Mouse (Mus musculus): ENCODE measurements around the gene Rps18. TPM values are rescaled to one million over a fixed set of nuclear protein-coding genes. Genes with fewer than 3 reads are reported as not detected.

Gene Rps18
- polyA plus RNA-seq, 1 experiment from 2014 or later = 1,341 TPM

GRCm38 (mm10) chr17:33962876-33963275 lies 7.1 kb upstream of the Rps18 start:
- no peaks in the 10 kb centered on the region for H3K4me1 ChIP-seq (ENCODE audit: control insufficient read depth, insufficient read depth, low read length)
- no peak for ATAC-seq (ENCODE audit: insufficient read depth, low FRiP score, low TSS enrichment)
- H3K27ac ChIP-seq (ENCODE audit: low read depth, low read length) = no peak overlapping the region
- 95% methylated on average over 7 of the region's 7 CpGs for WGBS
- H3K9ac ChIP-seq (ENCODE audit: low read length) = no peak overlapping the region
- no peaks in the 10 kb centered on the region for H3K9me3 ChIP-seq (ENCODE audit: control insufficient read depth, low read length)
- H3K4me2 ChIP-seq (ENCODE audit: low read depth) = no peak overlapping the region
- no peak for DNase-seq (ENCODE audit: low spot score)
- peaks cover 12% of the 10 kb centered on the region for H3K36me3 ChIP-seq (ENCODE audit: control insufficient read depth, insufficient read depth, low read length)
- H3K27me3 ChIP-seq (ENCODE audit: control insufficient read depth, insufficient read depth, low read length) = no peaks in the 10 kb centered on the region
- H3K4me3 ChIP-seq (ENCODE audit: low read depth, low read length) = no peak overlapping the region

GRCm38 (mm10) chr17:33959948-33960347 lies 4.1 kb upstream of the Rps18 start:
- Histone ChIP-seq H3K4me2 (ENCODE audit: low read depth) (no peak overlapping the region), H3K27ac (ENCODE audit: low read depth, low read length) (no peak overlapping the region), H3K9me3 (ENCODE audit: control insufficient read depth, low read length) (no peaks in the 10 kb centered on the region), H3K36me3 (ENCODE audit: control insufficient read depth, insufficient read depth, low read length) (peaks cover 12% of the 10 kb centered on the region), H3K4me1 (ENCODE audit: control insufficient read depth, insufficient read depth, low read length) (0 out of 2 replicates have a peak, but pooled peaks cover 4% of the 10 kb centered on the region), H3K9ac (ENCODE audit: low read length) (no peak overlapping the region), H3K27me3 (ENCODE audit: control insufficient read depth, insufficient read depth, low read length) (no peaks in the 10 kb centered on the region), H3K4me3 (ENCODE audit: low read depth, low read length) (no peak overlapping the region)
- no peak for ATAC-seq (ENCODE audit: insufficient read depth, low FRiP score, low TSS enrichment)
- 92% methylated on average over 15 of the region's 15 CpGs for WGBS
- DNase-seq (ENCODE audit: low spot score) = no peak

GRCm38 (mm10) chr17:33959135-33959534 lies 3.3 kb upstream of the Rps18 start:
- H3K4me3 ChIP-seq (ENCODE audit: low read depth, low read length) = no peak overlapping the region
- ATAC-seq (ENCODE audit: insufficient read depth, low FRiP score, low TSS enrichment) = no peak
- no peak overlapping the region for H3K9ac ChIP-seq (ENCODE audit: low read length)
- WGBS = 96% methylated on average over 13 of the region's 13 CpGs
- peaks cover 12% of the 10 kb centered on the region for H3K36me3 ChIP-seq (ENCODE audit: control insufficient read depth, insufficient read depth, low read length)
- H3K4me1 ChIP-seq (ENCODE audit: control insufficient read depth, insufficient read depth, low read length) = peaks cover 11% of the 10 kb centered on the region
- no peak overlapping the region for H3K27ac ChIP-seq (ENCODE audit: low read depth, low read length)
- H3K9me3 ChIP-seq (ENCODE audit: control insufficient read depth, low read length) = no peaks in the 10 kb centered on the region
- DNase-seq (ENCODE audit: low spot score) = no peak
- H3K27me3 ChIP-seq (ENCODE audit: control insufficient read depth, insufficient read depth, low read length) = no peaks in the 10 kb centered on the region
- no peak overlapping the region for H3K4me2 ChIP-seq (ENCODE audit: low read depth)

- no peak for DNase-seq (ENCODE audit: low spot score)
These were observed 2.6 kb upstream of the Rps18 start for GRCm38 (mm10) chr17:33958451-33958850.

GRCm38 (mm10) chr17:33957493-33957892 lies 1.7 kb upstream of the Rps18 start:
- no peak for ATAC-seq (ENCODE audit: insufficient read depth, low FRiP score, low TSS enrichment)
- 89% methylated on average over 6 of the region's 6 CpGs for whole genome bisulfite sequencing
- H3K9me3 ChIP-seq (ENCODE audit: control insufficient read depth, low read length) = no peaks in the 10 kb centered on the region
- no peaks in the 10 kb centered on the region for H3K27me3 ChIP-seq (ENCODE audit: control insufficient read depth, insufficient read depth, low read length)
- H3K27ac ChIP-seq (ENCODE audit: low read depth, low read length) = no peak overlapping the region
- DNase-seq (ENCODE audit: low spot score) = no peak
- H3K4me2 ChIP-seq (ENCODE audit: low read depth) = no peak overlapping the region
- H3K4me1 ChIP-seq (ENCODE audit: control insufficient read depth, insufficient read depth, low read length) = peaks cover 22% of the 10 kb centered on the region
- H3K36me3 ChIP-seq (ENCODE audit: control insufficient read depth, insufficient read depth, low read length) = peaks cover 16% of the 10 kb centered on the region
- H3K4me3 ChIP-seq (ENCODE audit: low read depth, low read length) = no peak overlapping the region
- no peak overlapping the region for H3K9ac ChIP-seq (ENCODE audit: low read length)

More at GRCm38 (mm10) chr17:33958451-33958850, 2.6 kb upstream of the Rps18 start:
- Histone ChIP-seq H3K4me2 (ENCODE audit: low read depth) (no peak overlapping the region), H3K27ac (ENCODE audit: low read depth, low read length) (no peak overlapping the region), H3K36me3 (ENCODE audit: control insufficient read depth, insufficient read depth, low read length) (peaks cover 11% of the 10 kb centered on the region), H3K27me3 (ENCODE audit: control insufficient read depth, insufficient read depth, low read length) (no peaks in the 10 kb centered on the region), H3K4me1 (ENCODE audit: control insufficient read depth, insufficient read depth, low read length) (peaks cover 13% of the 10 kb centered on the region), H3K9ac (ENCODE audit: low read length) (no peak overlapping the region), H3K4me3 (ENCODE audit: low read depth, low read length) (no peak overlapping the region), H3K9me3 (ENCODE audit: control insufficient read depth, low read length) (no peaks in the 10 kb centered on the region)
- 95% methylated on average over 11 of the region's 11 CpGs for WGBS
- ATAC-seq (ENCODE audit: insufficient read depth, low FRiP score, low TSS enrichment) = no peak

- Histone ChIP-seq H3K4me3 (ENCODE audit: low read depth, low read length) (peak overlapping the region; percentile 85), H3K9me3 (ENCODE audit: control insufficient read depth, low read length) (no peaks in the 10 kb centered on the region), H3K27ac (ENCODE audit: low read depth, low read length) (peak overlapping the region; percentile 78), H3K4me1 (ENCODE audit: control insufficient read depth, insufficient read depth, low read length) (peaks cover 32% of the 10 kb centered on the region), H3K4me2 (ENCODE audit: low read depth) (peak overlapping the region; percentile 83), H3K36me3 (ENCODE audit: control insufficient read depth, insufficient read depth, low read length) (peaks cover 16% of the 10 kb centered on the region), H3K9ac (ENCODE audit: low read length) (peak overlapping the region; percentile 69), H3K27me3 (ENCODE audit: control insufficient read depth, insufficient read depth, low read length) (no peaks in the 10 kb centered on the region)
- peak; percentile 40 for DNase-seq (ENCODE audit: low spot score)
- WGBS = 8% methylated on average over 10 of the region's 10 CpGs
- peak; percentile 8; the same call in 1 of the 2 replicates for ATAC-seq (ENCODE audit: insufficient read depth, low FRiP score, low TSS enrichment)
These were observed 535 bp upstream of the Rps18 start for GRCm38 (mm10) chr17:33956336-33956735.

- Histone ChIP-seq H3K4me2 (ENCODE audit: low read depth) (peak overlapping the region; percentile 99), H3K27me3 (ENCODE audit: control insufficient read depth, insufficient read depth, low read length) (no peaks in the 10 kb centered on the region), H3K4me3 (ENCODE audit: low read depth, low read length) (peak overlapping the region; percentile 85), H3K9me3 (ENCODE audit: control insufficient read depth, low read length) (no peaks in the 10 kb centered on the region), H3K36me3 (ENCODE audit: control insufficient read depth, insufficient read depth, low read length) (peaks cover 16% of the 10 kb centered on the region), H3K9ac (ENCODE audit: low read length) (peak overlapping the region; percentile 99), H3K4me1 (ENCODE audit: control insufficient read depth, insufficient read depth, low read length) (peaks cover 43% of the 10 kb centered on the region), H3K27ac (ENCODE audit: low read depth, low read length) (peak overlapping the region; percentile 86)
- 2% methylated on average over 33 of the region's 33 CpGs for WGBS
- ATAC-seq (ENCODE audit: insufficient read depth, low FRiP score, low TSS enrichment) (no peak), DNase-seq (ENCODE audit: low spot score) (no peak)
These were observed 901 bp downstream of the Rps18 start for GRCm38 (mm10) chr17:33954646-33955554.

GRCm38 (mm10) chr17:33953961-33954565 lies 1.7 kb downstream of the Rps18 start:
- WGBS = 38% methylated on average over 5 of the region's 5 CpGs
- Histone ChIP-seq H3K4me1 (ENCODE audit: control insufficient read depth, insufficient read depth, low read length) (peaks cover 43% of the 10 kb centered on the region), H3K36me3 (ENCODE audit: control insufficient read depth, insufficient read depth, low read length) (peaks cover 11% of the 10 kb centered on the region)

More at GRCm38 (mm10) chr17:33953961-33954565, 1.7 kb downstream of the Rps18 start:
- Histone ChIP-seq H3K4me3 (ENCODE audit: low read depth, low read length) (peak overlapping the region; percentile 85), H3K27ac (ENCODE audit: low read depth, low read length) (0 out of 2 replicates have a peak overlapping the region, but pooled peaks have one; percentile 86), H3K9me3 (ENCODE audit: control insufficient read depth, low read length) (no peaks in the 10 kb centered on the region), H3K4me2 (ENCODE audit: low read depth) (peak overlapping the region; percentile 99), H3K27me3 (ENCODE audit: control insufficient read depth, insufficient read depth, low read length) (no peaks in the 10 kb centered on the region), H3K9ac (ENCODE audit: low read length) (peak overlapping the region; percentile 99)
- no peak for DNase-seq (ENCODE audit: low spot score)
- no peak for ATAC-seq (ENCODE audit: insufficient read depth, low FRiP score, low TSS enrichment)

Measured in neural tube, embryonic 11.5 days (tissue).